Comparison of ENCODE assay signal across 14 mouse cellular contexts in genomic region chr8:76540611-76541010, GRCm38 (mm10).
"Had no signal": no experiment of that assay in that cellular context is flagged by ENCODE, and none has a peak within 500 bp of the region (broad histone marks: within the 10 kb centered on the region; RNA-seq: fewer than 3 reads in every experiment).

No protein-coding gene starts in this region.

- H3K4me3 ChIP-seq: limb, embryonic 15.5 days; midbrain, embryonic 12.5 days; neural tube, embryonic 13.5 days; stomach, embryonic 15.5 days had no signal

- DNase-seq: kidney, adult 8-10 months; kidney, postnatal 36 days; layer of hippocampus, postnatal 36 days; lung, adult 18-20 months; retina, postnatal 1 day; right cerebral cortex, postnatal 4 days; thymus, postnatal 36 days had no signal

- ATAC-seq: midbrain, embryonic 16.5 days had no signal

- H3K27ac ChIP-seq: kidney, postnatal 0 days; limb, embryonic 15.5 days; liver, embryonic 14.5 days; midbrain, embryonic 12.5 days; neural tube, embryonic 13.5 days; stomach, embryonic 15.5 days had no signal
